Mouse (Mus musculus) midbrain, embryonic 10.5 days (tissue): Measurements from ENCODE around the gene Nucks1. TPM values are rescaled to one million over a fixed set of nuclear protein-coding genes. Genes with fewer than 3 reads are reported as not detected.
A peak's percentile ranks its signal among the peaks of the same experiment; 100 is the strongest.

Source experiments
- DNase-seq: peaks from one replicate; pipeline ENCODE4 v3.0.0-alpha.2; 2017; ENCODE audit warnings: low spot score
- H3K27ac ChIP-seq: fragments of 300-500 bp; sonication (generic); replicated peaks from 2 replicates; pipeline ENCODE4 v1.5.1; 2016; ENCODE audit warnings: mild to moderate bottlenecking
- H3K27me3 ChIP-seq: fragments of 300-500 bp; sonication (generic); 2 replicates; pipeline ENCODE4 v1.6.1; 2016; ENCODE audit warnings: low read depth, mild to moderate bottlenecking; ENCODE audit not compliant: poor library complexity, severe bottlenecking
- H3K36me3 ChIP-seq: fragments of 300-500 bp; sonication (generic); 2 replicates; pipeline ENCODE4 v1.6.1; 2016; ENCODE audit warnings: mild to moderate bottlenecking, moderate library complexity
- H3K4me1 ChIP-seq: fragments of 300-500 bp; sonication (generic); 2 replicates; pipeline ENCODE4 v1.6.1; 2016
- H3K4me3 ChIP-seq: fragments of 300-500 bp; sonication (generic); 2 replicates; pipeline ENCODE4 v1.5.1; 2016; ENCODE audit warnings: mild to moderate bottlenecking, moderate library complexity
- H3K9me3 ChIP-seq: fragments of 300-500 bp; sonication (generic); replicated peaks from 2 replicates; pipeline ENCODE4 v1.6.1; 2016; ENCODE audit warnings: mild to moderate bottlenecking
- WGBS: fragments of 180-500 bp; shearing (Covaris S2); methylation state at CpG from one replicate; pipeline ENCODE4 v1.1.7; 2016; 5-methylcytosine and 5-hydroxymethylcytosine counted together
- polyA plus RNA-seq: library from polyadenylated mRNA; unstranded; fragments of >200 nt; fragmentation: Nextera tagmentation; extraction: Ambion mirVana; gene quantifications from 2 replicates; pipeline ENCODE4 v1.2.1, GENCODE M21; 2016

The Nucks1 gene
- polyA plus RNA-seq, 1 experiment from 2014 or later: 104 TPM

GRCm38 (mm10) chr1:131962606-131963084, 52.3 kb downstream of the Nucks1 start, which contains the start of gene Slc45a3:
Gene Slc45a3 (plus strand): TSS chr1:131962967.
- no peaks in the 10 kb centered on the region for H3K9me3 ChIP-seq
- under 1% methylated on average over 34 of the region's 35 CpGs for WGBS
- H3K4me1 ChIP-seq: peaks cover 68% of the 10 kb centered on the region
- peaks cover 76% of the 10 kb centered on the region for H3K27me3 ChIP-seq
- peak; percentile 68 for DNase-seq
- H3K4me3 ChIP-seq: peak within 1 kb of the TSS; percentile 95
- H3K36me3 ChIP-seq: no peaks in the 10 kb centered on the region
- H3K27ac ChIP-seq: peak within 1 kb of the TSS; percentile 93

GRCm38 (mm10) chr1:131963085-131963951, 53.0 kb downstream of the Nucks1 start:
- Histone ChIP-seq H3K9me3 (no peaks in the 10 kb centered on the region), H3K36me3 (no peaks in the 10 kb centered on the region), H3K27me3 (peaks cover 81% of the 10 kb centered on the region), H3K27ac (peak overlapping the region; percentile 93), H3K4me3 (peak overlapping the region; percentile 95), H3K4me1 (peaks cover 71% of the 10 kb centered on the region)
- DNase-seq: peak; percentile 49
- WGBS: under 1% methylated on average over 76 of the region's 76 CpGs

GRCm38 (mm10) chr1:131964100-131964499, 53.8 kb downstream of the Nucks1 start:
- H3K27me3 ChIP-seq: peaks cover 83% of the 10 kb centered on the region
- no peak for DNase-seq
- peak overlapping the region; percentile 93 for H3K27ac ChIP-seq
- WGBS: 15% methylated on average over 5 of the region's 5 CpGs
- no peaks in the 10 kb centered on the region for H3K36me3 ChIP-seq
- no peaks in the 10 kb centered on the region for H3K9me3 ChIP-seq
- H3K4me1 ChIP-seq: peaks cover 79% of the 10 kb centered on the region
- peak overlapping the region; percentile 95 for H3K4me3 ChIP-seq

- WGBS: 66% methylated on average over 7 of the region's 7 CpGs
- Histone ChIP-seq H3K9me3 (no peaks in the 10 kb centered on the region), H3K36me3 (no peaks in the 10 kb centered on the region), H3K27me3 (peaks cover 84% of the 10 kb centered on the region), H3K27ac (peak overlapping the region; percentile 93), H3K4me1 (peaks cover 83% of the 10 kb centered on the region), H3K4me3 (peak overlapping the region; percentile 95)
- DNase-seq: no peak
These were observed 54.2 kb downstream of the Nucks1 start for GRCm38 (mm10) chr1:131964580-131964979.

- Histone ChIP-seq H3K9me3 (no peaks in the 10 kb centered on the region), H3K4me3 (peak overlapping the region; percentile 95), H3K36me3 (no peaks in the 10 kb centered on the region), H3K27me3 (peaks cover 72% of the 10 kb centered on the region), H3K4me1 (peaks cover 95% of the 10 kb centered on the region), H3K27ac (peak overlapping the region; percentile 95)
- WGBS: 49% methylated on average over 5 of the region's 5 CpGs
- no peak for DNase-seq
These were observed 55.5 kb downstream of the Nucks1 start for GRCm38 (mm10) chr1:131965818-131966217.

GRCm38 (mm10) chr1:131967336-131967735, 57.0 kb downstream of the Nucks1 start:
- peak overlapping the region; percentile 95 for H3K27ac ChIP-seq
- peaks cover 56% of the 10 kb centered on the region for H3K27me3 ChIP-seq
- 79% methylated on average over 7 of the region's 7 CpGs for WGBS

GRCm38 (mm10) chr1:131968556-131968955, 58.2 kb downstream of the Nucks1 start:
- Histone ChIP-seq H3K27ac (peak overlapping the region; percentile 95), H3K27me3 (peaks cover 44% of the 10 kb centered on the region), H3K36me3 (no peaks in the 10 kb centered on the region), H3K4me3 (peak overlapping the region; percentile 0; the same call in 1 of the 2 replicates), H3K9me3 (no peaks in the 10 kb centered on the region), H3K4me1 (peaks cover 100% of the 10 kb centered on the region)
- DNase-seq: no peak
- WGBS: 25% methylated on average over 3 of the region's 3 CpGs

More at GRCm38 (mm10) chr1:131967336-131967735, 57.0 kb downstream of the Nucks1 start:
- no peak for DNase-seq
- Histone ChIP-seq H3K4me3 (peak overlapping the region; percentile 95; the same call in 1 of the 2 replicates), H3K9me3 (no peaks in the 10 kb centered on the region), H3K36me3 (no peaks in the 10 kb centered on the region), H3K4me1 (peaks cover 100% of the 10 kb centered on the region)

- H3K4me3 ChIP-seq: peak overlapping the region; percentile 0; the same call in 1 of the 2 replicates
- H3K9me3 ChIP-seq: no peaks in the 10 kb centered on the region
- H3K27me3 ChIP-seq: peaks cover 40% of the 10 kb centered on the region
- peaks cover 100% of the 10 kb centered on the region for H3K4me1 ChIP-seq
- 73% methylated on average over 6 of the region's 6 CpGs for WGBS
- peak overlapping the region; percentile 95 for H3K27ac ChIP-seq
- no peak for DNase-seq
- no peaks in the 10 kb centered on the region for H3K36me3 ChIP-seq
These were observed 58.6 kb downstream of the Nucks1 start for GRCm38 (mm10) chr1:131968983-131969382.

GRCm38 (mm10) chr1:131969825-131970224, 59.5 kb downstream of the Nucks1 start:
- H3K27ac ChIP-seq: peak overlapping the region; percentile 95
- H3K4me3 ChIP-seq: no peak overlapping the region
- 46% methylated on average over 4 of the region's 4 CpGs for WGBS
- peaks cover 100% of the 10 kb centered on the region for H3K4me1 ChIP-seq
- no peak for DNase-seq
- H3K9me3 ChIP-seq: no peaks in the 10 kb centered on the region
- no peaks in the 10 kb centered on the region for H3K36me3 ChIP-seq
- peaks cover 31% of the 10 kb centered on the region for H3K27me3 ChIP-seq

- Histone ChIP-seq H3K4me3 (peak overlapping the region; percentile 45), H3K4me1 (peaks cover 100% of the 10 kb centered on the region)
These were observed 60.0 kb downstream of the Nucks1 start for GRCm38 (mm10) chr1:131970322-131970660.

GRCm38 (mm10) chr1:131970661-131971520, 60.6 kb downstream of the Nucks1 start:
- H3K27ac ChIP-seq: peak overlapping the region; percentile 95
- no peaks in the 10 kb centered on the region for H3K36me3 ChIP-seq
- DNase-seq: peak; percentile 92
- H3K4me1 ChIP-seq: peaks cover 100% of the 10 kb centered on the region
- no peaks in the 10 kb centered on the region for H3K9me3 ChIP-seq
- 3% methylated on average over 16 of the region's 16 CpGs for WGBS
- H3K27me3 ChIP-seq: peaks cover 23% of the 10 kb centered on the region
- peak overlapping the region; percentile 45 for H3K4me3 ChIP-seq

More at GRCm38 (mm10) chr1:131970322-131970660, 60.0 kb downstream of the Nucks1 start:
- peak overlapping the region; percentile 95 for H3K27ac ChIP-seq
- 30% methylated on average over 5 of the region's 5 CpGs for WGBS
- H3K9me3 ChIP-seq: no peaks in the 10 kb centered on the region
- H3K36me3 ChIP-seq: no peaks in the 10 kb centered on the region
- no peak for DNase-seq
- peaks cover 28% of the 10 kb centered on the region for H3K27me3 ChIP-seq

GRCm38 (mm10) chr1:131971771-131972497, 61.6 kb downstream of the Nucks1 start:
- H3K4me3 ChIP-seq: peak overlapping the region; percentile 45
- 4% methylated on average over 15 of the region's 15 CpGs for WGBS
- H3K27me3 ChIP-seq: peaks cover 15% of the 10 kb centered on the region; the same call in 1 of the 2 replicates
- H3K36me3 ChIP-seq: peaks cover 4% of the 10 kb centered on the region
- peak overlapping the region; percentile 95 for H3K27ac ChIP-seq
- H3K9me3 ChIP-seq: no peaks in the 10 kb centered on the region
- DNase-seq: peak; percentile 91
- H3K4me1 ChIP-seq: peaks cover 100% of the 10 kb centered on the region
